Mouse (Mus musculus) midbrain, embryonic 13.5 days (tissue): ENCODE measurements around the gene Plekhg2. TPM values are rescaled to one million over a fixed set of nuclear protein-coding genes. Genes with fewer than 3 reads are reported as not detected.

Experiments
- ATAC-seq: fragments of 200-750 bp; cut with Nextera tagmentation; 2 replicates; pipeline ENCODE4 v1.8.0; 2017; ENCODE audit warnings: mild to moderate bottlenecking, moderate TSS enrichment, moderate library complexity
- H3K27ac ChIP-seq: fragments of 300-500 bp; sonication (generic); 2 replicates; pipeline ENCODE4 v1.5.1; 2015; ENCODE audit warnings: inconsistent platforms, mild to moderate bottlenecking, moderate library complexity
- H3K27me3 ChIP-seq: fragments of 300-500 bp; sonication (generic); 2 replicates; pipeline ENCODE4 v1.6.1; 2015; ENCODE audit warnings: mild to moderate bottlenecking, inconsistent platforms
- H3K36me3 ChIP-seq: fragments of 300-500 bp; sonication (generic); 2 replicates; pipeline ENCODE4 v1.6.1; 2015; ENCODE audit warnings: mild to moderate bottlenecking, inconsistent platforms
- H3K4me1 ChIP-seq: fragments of 300-500 bp; sonication (generic); replicated peaks from 2 replicates; pipeline ENCODE4 v1.6.1; 2015; ENCODE audit warnings: inconsistent platforms
- H3K4me2 ChIP-seq: fragments of 300-500 bp; sonication (generic); replicated peaks from 2 replicates; pipeline ENCODE4 v1.6.1; 2015; ENCODE audit warnings: moderate library complexity, mild to moderate bottlenecking, inconsistent platforms
- H3K4me3 ChIP-seq: fragments of 300-500 bp; sonication (generic); replicated peaks from 2 replicates; pipeline ENCODE4 v1.5.1; 2015; ENCODE audit warnings: mild to moderate bottlenecking, inconsistent platforms
- H3K9ac ChIP-seq: fragments of 300-500 bp; sonication (generic); replicated peaks from 2 replicates; pipeline ENCODE4 v1.6.1; 2015; ENCODE audit warnings: mild to moderate bottlenecking, inconsistent platforms
- H3K9me3 ChIP-seq: fragments of 300-500 bp; sonication (generic); 2 replicates; pipeline ENCODE4 v1.6.1; 2016; ENCODE audit warnings: mild to moderate bottlenecking, inconsistent platforms
- WGBS: fragments of 180-500 bp; shearing (Covaris S2); methylation state at CpG from one replicate; pipeline ENCODE4 v1.1.7; 2015; 5-methylcytosine and 5-hydroxymethylcytosine counted together
- polyA plus RNA-seq: library from polyadenylated mRNA; unstranded; fragments of >200 nt; fragmentation: Nextera tagmentation; extraction: Ambion mirVana; gene quantifications from 2 replicates; pipeline ENCODE4 v1.2.1, GENCODE M21; 2015

Gene Plekhg2
- polyA plus RNA-seq, 1 experiment from 2014 or later: 37.6 TPM

GRCm38 (mm10) chr7:28311926-28312543, 60.4 kb downstream of the Plekhg2 start, which contains the start of gene Timm50:
TSS of gene Timm50 (minus strand) at chr7:28312072.
- Histone ChIP-seq H3K9me3 (no peaks in the 10 kb centered on the region), H3K27ac (peak within 1 kb of the TSS; percentile 81), H3K36me3 (peaks cover 63% of the 10 kb centered on the region), H3K4me2 (peak within 1 kb of the TSS; percentile 92), H3K27me3 (no peaks in the 10 kb centered on the region), H3K9ac (peak within 1 kb of the TSS; percentile 87), H3K4me1 (peaks cover 32% of the 10 kb centered on the region), H3K4me3 (peak within 1 kb of the TSS; percentile 85)
- ATAC-seq: peak; percentile 98
- WGBS: 1% methylated on average over 44 of the region's 45 CpGs

- Histone ChIP-seq H3K9me3 (no peaks in the 10 kb centered on the region), H3K4me2 (peak overlapping the region; percentile 92), H3K36me3 (peaks cover 63% of the 10 kb centered on the region), H3K4me1 (peaks cover 32% of the 10 kb centered on the region), H3K27me3 (no peaks in the 10 kb centered on the region), H3K27ac (peak overlapping the region; percentile 81), H3K4me3 (peak overlapping the region; percentile 85), H3K9ac (peak overlapping the region; percentile 87)
- 6% methylated on average over 35 of the region's 35 CpGs for WGBS
- peak; percentile 68 for ATAC-seq
Observed at GRCm38 (mm10) chr7:28311151-28311925, 61.1 kb downstream of the Plekhg2 start.

- H3K9me3 ChIP-seq: no peaks in the 10 kb centered on the region
- peaks cover 63% of the 10 kb centered on the region for H3K36me3 ChIP-seq
- WGBS: 48% methylated on average over 9 of the region's 9 CpGs
- H3K27ac ChIP-seq: peak overlapping the region; percentile 39; the same call in 1 of the 2 replicates
- ATAC-seq: no peak
- 0 out of 2 replicates have a peak overlapping the region, but pooled peaks have one; percentile 14 for H3K9ac ChIP-seq
- H3K4me1 ChIP-seq: peaks cover 32% of the 10 kb centered on the region
- H3K4me2 ChIP-seq: peak overlapping the region; percentile 92
- H3K27me3 ChIP-seq: no peaks in the 10 kb centered on the region
- H3K4me3 ChIP-seq: 0 out of 2 replicates have a peak overlapping the region, but pooled peaks have one; percentile 85
Observed at GRCm38 (mm10) chr7:28309737-28310136, 62.7 kb downstream of the Plekhg2 start.

Other genes with a start within 250 kb of the Plekhg2 start
- 0.05 TPM in 2 replicates for gene 9530053A07Rik, start 243.1 kb downstream of the Plekhg2 start, polyA plus RNA-seq
- gene Fbl, start 202.9 kb downstream of the Plekhg2 start, polyA plus RNA-seq: 89.5 and 98.1 TPM in 2 replicates
- 18.5 and 20.8 TPM in 2 replicates for gene Dyrk1b, start 193.1 kb downstream of the Plekhg2 start, polyA plus RNA-seq
- 3.8 and 4.3 TPM in 2 replicates for gene Eid2, start 104.7 kb downstream of the Plekhg2 start, polyA plus RNA-seq
- gene Eid2b, start 94.9 kb downstream of the Plekhg2 start, polyA plus RNA-seq: 36.7 and 41.4 TPM in 2 replicates
- gene Selenov, start 81.4 kb downstream of the Plekhg2 start, polyA plus RNA-seq: 0.44 and 1.00 TPM in 2 replicates
- 29.3 and 41.5 TPM in 2 replicates for gene Dll3, start 70.4 kb downstream of the Plekhg2 start, polyA plus RNA-seq
- 153 TPM in 2 replicates for gene Timm50, start 60.5 kb downstream of the Plekhg2 start, polyA plus RNA-seq
- gene Supt5, start 33.9 kb downstream of the Plekhg2 start, polyA plus RNA-seq: 98.8 and 99.2 TPM in 2 replicates
- gene Rps16, start 21.9 kb downstream of the Plekhg2 start, polyA plus RNA-seq: 531 and 537 TPM in 2 replicates
- 3.1 and 4.2 TPM in 2 replicates for gene Zfp36, start 7.7 kb upstream of the Plekhg2 start, polyA plus RNA-seq
- gene Med29, start 20.1 kb upstream of the Plekhg2 start, polyA plus RNA-seq: 43.4 and 49.5 TPM in 2 replicates
- 97.9 and 99.2 TPM in 2 replicates for gene Paf1, start 20.4 kb upstream of the Plekhg2 start, polyA plus RNA-seq
- 3.0 and 4.7 TPM in 2 replicates for gene Gmfg, start 64.8 kb upstream of the Plekhg2 start, polyA plus RNA-seq
- 9.1 and 11.8 TPM in 2 replicates for gene Lrfn1, start 79.4 kb upstream of the Plekhg2 start, polyA plus RNA-seq
- gene Ifnl2, start 137.9 kb upstream of the Plekhg2 start, polyA plus RNA-seq: not detected in 2 replicates
- gene Ifnl3, start 150.2 kb upstream of the Plekhg2 start, polyA plus RNA-seq: not detected in 2 replicates
- gene Sycn, start 168.3 kb upstream of the Plekhg2 start, polyA plus RNA-seq: not detected in 2 replicates
- not detected in 2 replicates for gene Nccrp1, start 174.7 kb upstream of the Plekhg2 start, polyA plus RNA-seq
- gene Samd4b, start 225.5 kb upstream of the Plekhg2 start, polyA plus RNA-seq: 20.0 and 25.7 TPM in 2 replicates
- gene Pak4, start 225.6 kb upstream of the Plekhg2 start, polyA plus RNA-seq: 25.6 and 28.0 TPM in 2 replicates